Mouse (Mus musculus): ENCODE data around the gene Gm10974. TPM values are rescaled to one million over a fixed set of nuclear protein-coding genes. Genes with fewer than 3 reads are reported as not detected.

The Gm10974 gene
- total and polyA plus RNA-seq, 3 experiments = not detected

DNA sequence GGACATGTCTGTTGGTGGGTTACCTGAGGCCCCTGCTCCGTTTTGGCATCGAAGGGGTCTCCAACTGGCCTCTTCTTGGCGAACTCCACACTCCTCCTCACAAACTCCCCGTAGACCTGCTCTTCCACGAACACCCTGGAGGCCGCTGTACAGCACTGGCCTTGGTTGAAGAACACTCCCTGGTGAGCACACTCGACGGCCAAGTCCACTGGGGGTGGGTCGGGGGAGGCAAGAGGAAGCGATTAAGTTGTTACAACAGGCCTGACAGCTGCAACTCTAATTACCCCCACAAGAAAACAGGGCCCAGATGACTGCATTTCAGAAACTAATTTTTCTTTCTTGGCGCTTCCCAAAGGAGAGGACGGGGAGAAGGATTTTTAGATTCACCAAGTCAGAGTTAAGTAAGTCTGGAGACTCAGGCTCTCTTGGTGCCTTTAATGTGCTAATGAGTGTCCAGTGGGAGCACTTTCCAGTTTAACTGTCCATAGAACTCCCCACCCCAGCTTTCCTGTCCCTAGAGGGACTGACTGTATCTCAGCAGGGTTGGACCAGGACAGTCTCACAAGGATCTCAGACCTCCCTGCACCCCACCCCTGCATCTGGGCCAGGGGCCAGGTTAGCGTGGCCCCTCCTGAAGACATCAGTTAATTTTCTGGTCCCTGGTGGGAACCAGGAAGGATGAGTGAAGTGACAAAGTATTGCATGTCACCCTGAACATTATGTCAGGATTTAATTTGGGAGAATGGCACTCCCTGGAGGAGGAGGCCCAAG lies 40.4 kb downstream of the Gm10974 start:
- Histone ChIP-seq H3K9ac (ENCODE audit: insufficient read depth, low read depth) (no peak overlapping the region), H3K27ac (ENCODE audit: insufficient read depth, low read depth) (no peak overlapping the region), H3K27me3 (replicated peaks) (peaks cover 64% of the 10 kb centered on the region), H3K9me3 (replicated peaks; ENCODE audit: low read length) (no peaks in the 10 kb centered on the region), H3K4me2 (ENCODE audit: insufficient read depth, low read depth, poor library complexity, severe bottlenecking) (no peak overlapping the region), H3K36me3 (replicated peaks in 1 of 2; ENCODE audit: control insufficient read depth in 1 of 2, insufficient read depth in 1 of 2, low read length in 1 of 2) (no peaks in the 10 kb centered on the region), H3K4me1 (ENCODE audit: control insufficient read depth in 1 of 2, insufficient read depth in 2 of 2) (no peaks in the 10 kb centered on the region), H3K4me3 (replicated peaks in 1 of 3; ENCODE audit: low read depth in 2 of 3, low read length in 2 of 3, poor library complexity in 1 of 3) (no peak overlapping the region), H3K79me2 (replicated peaks; ENCODE audit: control insufficient read depth, extremely low read depth, insufficient read depth, poor library complexity, severe bottlenecking) (no peaks in the 10 kb centered on the region)
- DNase-seq (ENCODE audit: extremely low read depth) = no peak
- dilution Hi-C loops (cut with MboI; ENCODE audit: extremely low pct_ligation_motif_present, extremely low pct_unique_long_range_greater_than_20kb, low sequenced_read_pairs) = no loop called here
- no peak for TF ChIP-seq UBTF (IDR thresholded peaks at IDR 0.05; ENCODE audit: low read depth, low read length)
- no peak for TF ChIP-seq MYC (IDR thresholded peaks at IDR 0.05; ENCODE audit: low read depth, low read length)
- no peak for TF ChIP-seq E2F4 (IDR thresholded peaks at IDR 0.05; ENCODE audit: insufficient replicate concordance, low read depth, low read length)
- TF ChIP-seq PAX5 (IDR thresholded peaks at IDR 0.05; ENCODE audit: low read length) = no peak
- TF ChIP-seq POLR2A (IDR thresholded peaks at IDR 0.05; ENCODE audit: low read depth, low read length) = no peak
- no peak for TF ChIP-seq JUN (IDR thresholded peaks at IDR 0.05; ENCODE audit: insufficient read depth, low read depth, low read length)
- TF ChIP-seq RCOR1 (conservative IDR thresholded peaks at IDR 0.05; ENCODE audit: low read depth, low read length) = no peak
- TF ChIP-seq CHD1 (IDR thresholded peaks at IDR 0.05; ENCODE audit: low read depth, low read length) = no peak
- TF ChIP-seq IRF4 (IDR thresholded peaks at IDR 0.05; ENCODE audit: low read depth, low read length) = no peak
- no peak for TF ChIP-seq MAX (IDR thresholded peaks at IDR 0.05; ENCODE audit: low read length)
- no peak for TF ChIP-seq MAFK (IDR thresholded peaks at IDR 0.05; ENCODE audit: insufficient replicate concordance, low read length)
- TF ChIP-seq SIN3A (IDR thresholded peaks at IDR 0.05; ENCODE audit: low read length) = no peak
- TF ChIP-seq GABPA (IDR thresholded peaks at IDR 0.05; ENCODE audit: insufficient replicate concordance, low read depth, low read length) = no peak
- TF ChIP-seq ZKSCAN1 (IDR thresholded peaks at IDR 0.05; ENCODE audit: borderline replicate concordance, low read depth, low read length) = no peak
- in situ Hi-C loops (cut with MboI; ENCODE audit: low pct_ligation_motif_present, low pct_unique_long_range_greater_than_20kb, low sequenced_read_pairs) = loop anchor here (10.0 kb wide), 1 partner anchor 249 kb away; no protein-coding TSS in a partner anchor

DNA sequence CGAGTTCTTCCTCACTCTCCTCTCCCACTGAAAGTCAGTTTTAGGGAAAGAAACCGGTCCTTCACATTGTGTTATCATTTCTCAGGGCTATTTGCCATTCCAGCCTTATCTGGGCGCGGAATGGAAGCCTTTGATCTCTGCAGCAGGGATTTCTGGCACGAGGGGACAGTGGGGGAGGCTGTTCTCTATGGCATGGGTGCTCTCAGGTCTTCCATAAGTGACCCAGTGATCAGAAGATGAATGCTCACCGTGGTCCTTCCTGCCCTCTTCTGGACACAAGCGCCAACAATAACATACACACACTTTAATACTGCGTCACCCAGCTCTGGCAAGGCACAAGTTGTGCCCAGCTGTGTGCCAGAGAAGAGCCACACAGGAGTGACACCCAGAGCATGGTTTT lies 41.3 kb downstream of the Gm10974 start:
- Histone ChIP-seq H3K36me3 (replicated peaks in 1 of 2; ENCODE audit: control insufficient read depth in 1 of 2, insufficient read depth in 1 of 2, low read length in 1 of 2) (no peaks in the 10 kb centered on the region), H3K4me1 (ENCODE audit: control insufficient read depth in 1 of 2, insufficient read depth in 2 of 2) (no peaks in the 10 kb centered on the region), H3K4me3 (replicated peaks in 1 of 3; ENCODE audit: low read depth in 2 of 3, low read length in 2 of 3, poor library complexity in 1 of 3) (no peak overlapping the region), H3K9me3 (replicated peaks; ENCODE audit: low read length) (no peaks in the 10 kb centered on the region), H3K79me2 (replicated peaks; ENCODE audit: control insufficient read depth, extremely low read depth, insufficient read depth, poor library complexity, severe bottlenecking) (no peaks in the 10 kb centered on the region), H3K27ac (ENCODE audit: insufficient read depth, low read depth) (no peak overlapping the region), H3K9ac (ENCODE audit: insufficient read depth, low read depth) (no peak overlapping the region), H3K27me3 (replicated peaks) (peaks cover 65% of the 10 kb centered on the region), H3K4me2 (ENCODE audit: insufficient read depth, low read depth, poor library complexity, severe bottlenecking) (no peak overlapping the region)
- dilution Hi-C loops (cut with MboI; ENCODE audit: extremely low pct_ligation_motif_present, extremely low pct_unique_long_range_greater_than_20kb, low sequenced_read_pairs) (no loop called here), in situ Hi-C loops (cut with MboI; ENCODE audit: low pct_ligation_motif_present, low pct_unique_long_range_greater_than_20kb, low sequenced_read_pairs) (loop anchor here (10.0 kb wide), 1 partner anchor 248 kb away; no protein-coding TSS in a partner anchor)
- no peak for TF ChIP-seq ZNF384 (IDR thresholded peaks at IDR 0.05; ENCODE audit: low read depth, low read length)
- no peak for TF ChIP-seq CTCF (conservative IDR thresholded peaks at IDR 0.05 in 1 of 2, IDR thresholded peaks at IDR 0.05 in 1 of 2; ENCODE audit: low read depth in 2 of 2, low read length in 2 of 2)
- no peak for TF ChIP-seq MAZ (IDR thresholded peaks at IDR 0.05; ENCODE audit: low read depth, low read length)
- TF ChIP-seq ZKSCAN1 (IDR thresholded peaks at IDR 0.05; ENCODE audit: borderline replicate concordance, low read depth, low read length) = no peak
- no peak for TF ChIP-seq UBTF (IDR thresholded peaks at IDR 0.05; ENCODE audit: low read depth, low read length)
- no peak for TF ChIP-seq ZMIZ1 (IDR thresholded peaks at IDR 0.05; ENCODE audit: low read depth, low read length)
- TF ChIP-seq GABPA (IDR thresholded peaks at IDR 0.05; ENCODE audit: insufficient replicate concordance, low read depth, low read length) = no peak
- no peak for TF ChIP-seq POLR2A (IDR thresholded peaks at IDR 0.05; ENCODE audit: low read depth, low read length)
- no peak for TF ChIP-seq ELF1 (IDR thresholded peaks at IDR 0.05; ENCODE audit: low read depth, low read length)
- no peak for TF ChIP-seq POLR2AphosphoS2 (IDR thresholded peaks at IDR 0.05; ENCODE audit: low read depth, low read length)
- no peak for TF ChIP-seq JUN (IDR thresholded peaks at IDR 0.05; ENCODE audit: insufficient read depth, low read depth, low read length)
- no peak for TF ChIP-seq E2F4 (IDR thresholded peaks at IDR 0.05; ENCODE audit: insufficient replicate concordance, low read depth, low read length)
- TF ChIP-seq TCF12 (IDR thresholded peaks at IDR 0.05; ENCODE audit: low read depth, low read length) = no peak
- TF ChIP-seq PAX5 (IDR thresholded peaks at IDR 0.05; ENCODE audit: low read length) = no peak
- no peak for TF ChIP-seq JUND (conservative IDR thresholded peaks at IDR 0.05; ENCODE audit: low read depth, low read length)
- TF ChIP-seq SIN3A (IDR thresholded peaks at IDR 0.05; ENCODE audit: low read length) = no peak
- no peak for TF ChIP-seq HCFC1 (IDR thresholded peaks at IDR 0.05; ENCODE audit: low read depth, low read length)
- TF ChIP-seq ETS1 (conservative IDR thresholded peaks at IDR 0.05; ENCODE audit: low read depth, low read length) = no peak
- DNase-seq (ENCODE audit: extremely low read depth) = no peak

Measured in CH12.LX (cell line).